Mouse (Mus musculus) E14TG2a.4 (cell line): ENCODE measurements at regions not wholly inside any gene's neighbourhood (a gene's known extent, or its start where the extent isn't known, plus 50 kb on each side); places are given as distances from the start of the nearest gene placed in this dataset.

ENCODE experiments used
- CTCF ChIP-seq: conservative IDR thresholded peaks from 2 replicates; pipeline ENCODE4 v1.5.1; 2014; ENCODE audit warnings: low read length
- NANOG ChIP-seq: IDR thresholded peaks from 2 replicates; pipeline ENCODE4 v1.6.1; 2014; ENCODE audit warnings: borderline replicate concordance, low read length, mixed read lengths
- POU5F1 ChIP-seq: IDR thresholded peaks from 2 replicates; pipeline ENCODE4 v1.6.1; 2014; ENCODE audit warnings: low read length, borderline replicate concordance

DNA sequence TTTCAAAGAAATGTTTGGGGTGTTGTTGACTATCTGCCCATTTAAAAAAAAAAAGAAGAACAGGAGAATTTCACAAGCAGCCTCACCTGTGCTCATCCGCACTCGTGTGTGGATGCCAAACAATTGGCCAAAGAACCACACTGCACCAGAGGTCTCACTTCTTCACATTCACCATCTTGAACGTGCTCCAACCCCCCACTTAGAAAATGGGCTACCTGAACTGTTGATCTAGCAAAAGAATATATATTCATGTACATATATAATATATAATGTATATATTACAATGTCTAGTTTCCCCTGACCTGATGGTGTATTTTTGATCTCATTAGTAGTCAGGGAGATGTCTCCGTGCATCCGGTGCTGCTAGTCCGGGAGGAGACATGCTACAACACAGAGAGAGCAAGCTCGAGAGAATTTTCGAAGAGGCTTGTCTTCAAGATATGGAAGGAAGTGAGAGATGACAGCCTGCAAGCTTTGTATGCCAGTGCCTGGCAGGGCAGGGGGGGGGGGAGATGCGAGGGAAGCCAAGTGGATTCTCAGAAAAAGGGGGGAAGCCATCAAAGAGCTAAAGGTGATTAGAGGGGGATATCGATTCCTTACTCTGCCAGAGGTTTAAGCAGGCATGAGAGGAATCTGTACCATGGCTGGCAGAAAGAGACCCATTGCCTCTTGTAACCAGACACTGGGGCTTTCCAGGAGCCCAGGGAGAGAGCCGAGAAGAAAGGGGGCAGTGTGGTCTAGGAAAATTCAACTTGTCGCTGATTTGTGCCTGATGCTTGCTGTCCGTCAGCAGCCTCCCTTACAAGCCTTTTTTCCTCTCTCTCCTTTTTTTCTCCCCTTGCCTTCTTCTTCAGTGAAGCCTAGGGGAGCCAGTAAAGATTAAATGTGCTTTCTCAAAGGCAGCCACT, 417.9 kb upstream of the Ubash3b start:
- TF ChIP-seq CTCF (no peak), NANOG (no peak), POU5F1 (no peak)
